Mouse (Mus musculus) bone marrow, adult 2 months (tissue): ENCODE data around the gene Akt1.

ENCODE experiments used
- CTCF ChIP-seq: fragments of 200-500 bp; IDR thresholded peaks from 2 replicates; pipeline ENCODE4 v1.5.1; 2011; ENCODE audit warnings: low read length, control low read depth; ENCODE audit not compliant: control insufficient read depth, insufficient read depth
- POLR2A ChIP-seq: fragments of 200-500 bp; IDR thresholded peaks from 2 replicates; pipeline ENCODE4 v1.6.1; 2011; ENCODE audit warnings: low read depth, mild to moderate bottlenecking, control low read depth, low read length, borderline replicate concordance; ENCODE audit not compliant: control insufficient read depth

GRCm38 (mm10) chr12:112677943-112678554 is 3.4 kb upstream of the Akt1 start:
- TF ChIP-seq CTCF (no peak), POLR2A (no peak)
